Mouse (Mus musculus): ENCODE results near the gene Ndc1.

GRCm38 (mm10) chr4:107333514-107333913 lies 34.1 kb upstream of the Ndc1 start:
- TF ChIP-seq CTCF (IDR thresholded peaks at IDR 0.05; ENCODE audit: borderline replicate concordance, insufficient read depth, low read length) (no peak), POLR2A (IDR thresholded peaks at IDR 0.05; ENCODE audit: low read depth, low read length) (no peak)

Data from embryonic fibroblast, embryonic 13.5 days (primary cell).